Mouse (Mus musculus): Measurements from ENCODE around the gene Cnnm3. TPM values are rescaled to one million over a fixed set of nuclear protein-coding genes. Genes with fewer than 3 reads are reported as not detected.

Cnnm3 gene
- total RNA-seq, 2 experiments from 2014 or later, result 8.8 to 15.9 TPM

- ATAC-seq (replicated peaks; ENCODE audit: low FRiP score, low TSS enrichment, poor library complexity, severe bottlenecking), result no peak
These were observed 18.4 kb upstream of the Cnnm3 start for GRCm38 (mm10) chr1:36493299-36493698.

- no peak for ATAC-seq (replicated peaks; ENCODE audit: low FRiP score, low TSS enrichment, poor library complexity, severe bottlenecking)
These were observed 14.9 kb upstream of the Cnnm3 start for GRCm38 (mm10) chr1:36496719-36497118.

- no peak for ATAC-seq (replicated peaks; ENCODE audit: low FRiP score, low TSS enrichment, poor library complexity, severe bottlenecking)
These were observed 14.4 kb upstream of the Cnnm3 start for GRCm38 (mm10) chr1:36497312-36497711.

GRCm38 (mm10) chr1:36501261-36501660 is 10.4 kb upstream of the Cnnm3 start:
- ATAC-seq (replicated peaks; ENCODE audit: low FRiP score, low TSS enrichment, poor library complexity, severe bottlenecking), result peak; percentile 63

GRCm38 (mm10) chr1:36508238-36508637 is 3.4 kb upstream of the Cnnm3 start:
- ATAC-seq (replicated peaks; ENCODE audit: low FRiP score, low TSS enrichment, poor library complexity, severe bottlenecking), result no peak

GRCm38 (mm10) chr1:36512089-36512965 is 660 bp downstream of the Cnnm3 start:
- no peak for ATAC-seq (replicated peaks; ENCODE audit: low FRiP score, low TSS enrichment, poor library complexity, severe bottlenecking)

GRCm38 (mm10) chr1:36512966-36513280 is 1.3 kb downstream of the Cnnm3 start:
- ATAC-seq (replicated peaks; ENCODE audit: low FRiP score, low TSS enrichment, poor library complexity, severe bottlenecking), result no peak

GRCm38 (mm10) chr1:36513310-36513709 is 1.6 kb downstream of the Cnnm3 start:
- no peak for ATAC-seq (replicated peaks; ENCODE audit: low FRiP score, low TSS enrichment, poor library complexity, severe bottlenecking)

GRCm38 (mm10) chr1:36513718-36514117 is 2.1 kb downstream of the Cnnm3 start:
- 0 out of 2 replicates have a peak, but pooled peaks have one; percentile 40 for ATAC-seq (replicated peaks; ENCODE audit: low FRiP score, low TSS enrichment, poor library complexity, severe bottlenecking)

- no peak for ATAC-seq (replicated peaks; ENCODE audit: low FRiP score, low TSS enrichment, poor library complexity, severe bottlenecking)
These were observed 6.6 kb downstream of the Cnnm3 start for GRCm38 (mm10) chr1:36518259-36518658.

GRCm38 (mm10) chr1:36519626-36520025 is 8.0 kb downstream of the Cnnm3 start:
- no peak for ATAC-seq (replicated peaks; ENCODE audit: low FRiP score, low TSS enrichment, poor library complexity, severe bottlenecking)

- ATAC-seq (replicated peaks; ENCODE audit: low FRiP score, low TSS enrichment, poor library complexity, severe bottlenecking), result no peak
These were observed 10.5 kb downstream of the Cnnm3 start for GRCm38 (mm10) chr1:36522210-36522609.

GRCm38 (mm10) chr1:36523332-36524013 is 11.8 kb downstream of the Cnnm3 start:
- no peak for ATAC-seq (replicated peaks; ENCODE audit: low FRiP score, low TSS enrichment, poor library complexity, severe bottlenecking)

- no peak for ATAC-seq (replicated peaks; ENCODE audit: low FRiP score, low TSS enrichment, poor library complexity, severe bottlenecking)
These were observed 12.4 kb downstream of the Cnnm3 start for GRCm38 (mm10) chr1:36524058-36524457.

- no peak for ATAC-seq (replicated peaks; ENCODE audit: low FRiP score, low TSS enrichment, poor library complexity, severe bottlenecking)
These were observed 14.1 kb downstream of the Cnnm3 start for GRCm38 (mm10) chr1:36525774-36526173.

- ATAC-seq (replicated peaks; ENCODE audit: low FRiP score, low TSS enrichment, poor library complexity, severe bottlenecking), result no peak
These were observed 15.2 kb downstream of the Cnnm3 start for GRCm38 (mm10) chr1:36526903-36527302.

- ATAC-seq (replicated peaks; ENCODE audit: low FRiP score, low TSS enrichment, poor library complexity, severe bottlenecking), result no peak
These were observed 16.7 kb downstream of the Cnnm3 start for GRCm38 (mm10) chr1:36528351-36528750.

- ATAC-seq (replicated peaks; ENCODE audit: low FRiP score, low TSS enrichment, poor library complexity, severe bottlenecking), result no peak
These were observed 17.6 kb downstream of the Cnnm3 start for GRCm38 (mm10) chr1:36529274-36529673.

- no peak for ATAC-seq (replicated peaks; ENCODE audit: low FRiP score, low TSS enrichment, poor library complexity, severe bottlenecking)
These were observed 18.2 kb downstream of the Cnnm3 start for GRCm38 (mm10) chr1:36529875-36530274.

- no peak for ATAC-seq (replicated peaks; ENCODE audit: low FRiP score, low TSS enrichment, poor library complexity, severe bottlenecking)
These were observed 18.8 kb downstream of the Cnnm3 start for GRCm38 (mm10) chr1:36530485-36530884.

GRCm38 (mm10) chr1:36530962-36531361 is 19.3 kb downstream of the Cnnm3 start:
- no peak for ATAC-seq (replicated peaks; ENCODE audit: low FRiP score, low TSS enrichment, poor library complexity, severe bottlenecking)

Data from megakaryocyte-erythroid progenitor cell, adult 5-6 weeks (primary cell).